8 mouse cellular contexts compared by ENCODE assay signal in genomic region chr2:181287958-181288350, GRCm38 (mm10). TPM values are rescaled to one million over a fixed set of nuclear protein-coding genes. Genes with fewer than 3 reads are reported as not detected.
DNase-seq lines count a peak whose midpoint lies in the region; ATAC-seq lines count a peak whose summit lies in the region.
"Not testable (repeated sequence)": the region's sequence is repeated elsewhere in the genome, so short reads cannot be mapped to it uniquely, and the experiment has no call there.

Gene Gmeb2 (minus strand): TSS chr2:181288035.

- peak within 1 kb of the TSS; percentile 92 for H3K9ac ChIP-seq in hindbrain, embryonic 12.5 days

- DNase-seq in NIH3T3 (ENCODE audit: low read depth), result peak; percentile 98
- DNase-seq in cerebellum, postnatal 10 days, result peak; percentile 94 to 96
- DNase-seq in frontal cortex, postnatal 10 days (ENCODE audit: low spot score in 2 of 2), result peak; percentile 91 to 92
- peak; percentile 91 to 96 for DNase-seq in layer of hippocampus, postnatal 14 days (ENCODE audit: low spot score in 2 of 2)
- DNase-seq in lung, postnatal 14 days, result peak; percentile 93
- DNase-seq in retina, adult 2 months (ENCODE audit: low read depth, low spot score), result peak; percentile 92
- DNase-seq in thymus, postnatal 36 days, result peak; percentile 90 to 95

- not testable (repeated sequence) for H3K27me3 ChIP-seq in hindbrain, embryonic 12.5 days

- H3K36me3 ChIP-seq in hindbrain, embryonic 12.5 days, result peaks cover 13% of the 10 kb centered on the region; the same call in 1 of the 2 replicates

- peaks cover 17% of the 10 kb centered on the region for H3K4me1 ChIP-seq in hindbrain, embryonic 12.5 days

- peak within 1 kb of the TSS; percentile 97 for H3K27ac ChIP-seq in hindbrain, embryonic 12.5 days

- WGBS in hindbrain, embryonic 12.5 days, result 1% methylated on average over 27 of the region's 38 CpGs

- peak; percentile 96 for ATAC-seq in hindbrain, embryonic 12.5 days (ENCODE audit: low FRiP score)

- H3K4me2 ChIP-seq in hindbrain, embryonic 12.5 days (replicated peaks), result peak within 1 kb of the TSS; percentile 65

- H3K9me3 ChIP-seq in hindbrain, embryonic 12.5 days (replicated peaks), result not testable (repeated sequence)

- H3K4me3 ChIP-seq in hindbrain, embryonic 12.5 days, result peak within 1 kb of the TSS; percentile 60

RNA-seq across cellular contexts. Expression of gene Gmeb2, which starts in this region (rescaled TPM):
- 21.9 and 22.5 TPM in 2 replicates for polyA plus RNA-seq in hindbrain, embryonic 12.5 days (2016; fragmentation: Nextera tagmentation; extraction: Ambion mirVana)
- total RNA-seq in layer of hippocampus, postnatal 14 days (2021), result 10 to 100 TPM; 16.3 to 20.1 TPM

Comparison
In these comparisons a context has a peak if more than half of its experiments do, and no peak if none do; other contexts are left out.
1. Peak in every context shown above with its lines: DNase-seq, ATAC-seq, H3K4me3 ChIP-seq and H3K27ac ChIP-seq.